Mouse (Mus musculus): ENCODE results near the gene Plekha6. TPM values are rescaled to one million over a fixed set of nuclear protein-coding genes. Genes with fewer than 3 reads are reported as not detected.

The Plekha6 gene
- polyA plus RNA-seq, 1 experiment from 2014 or later: 18.7 TPM

DNA sequence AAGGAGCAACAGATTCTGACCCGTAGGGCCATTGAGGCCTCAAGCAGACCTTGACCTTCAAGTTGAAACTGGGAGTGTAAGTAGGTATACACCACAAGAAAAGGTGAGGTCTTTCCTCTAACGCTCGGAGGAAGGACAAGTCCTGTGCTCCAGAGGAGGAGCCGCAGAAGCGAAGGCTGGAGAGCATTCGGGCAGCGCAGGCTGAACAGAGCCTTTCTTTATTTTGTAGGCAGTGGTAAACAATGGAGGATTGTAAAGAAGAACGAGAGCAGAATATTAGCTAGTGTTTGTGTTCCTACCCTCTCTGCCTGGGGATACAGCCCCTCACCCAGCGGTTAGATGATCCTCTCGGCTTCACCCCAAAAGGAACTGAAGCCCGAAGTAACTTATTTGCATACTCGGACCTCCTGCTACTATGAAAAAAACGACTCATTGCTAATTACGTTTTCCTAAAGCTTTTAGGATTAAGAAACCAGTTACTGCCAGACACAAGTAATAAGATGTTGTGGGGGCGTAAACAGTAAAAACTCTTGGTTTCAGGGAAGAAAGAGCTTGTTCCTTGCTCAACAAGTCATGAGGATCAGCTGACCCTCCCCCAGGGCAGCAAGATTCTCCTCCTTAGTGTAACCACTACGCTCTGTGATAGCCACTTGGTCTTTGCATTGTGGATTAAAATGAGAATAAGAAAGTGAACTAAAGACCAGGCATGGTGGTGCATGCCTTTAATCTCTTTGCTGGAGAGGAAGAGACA, 34.4 kb upstream of the Plekha6 start:
- WGBS: 30% methylated on average over 16 of the region's 16 CpGs
- Histone ChIP-seq H3K9me3 (replicated peaks) (0 out of 2 replicates have a peak, but pooled peaks cover 3% of the 10 kb centered on the region), H3K36me3 (peaks cover 16% of the 10 kb centered on the region; the same call in 1 of the 2 replicates), H3K27me3 (replicated peaks) (no peaks in the 10 kb centered on the region), H3K4me2 (peak overlapping the region; percentile 41), H3K4me3 (no peak overlapping the region), H3K4me1 (replicated peaks) (peaks cover 19% of the 10 kb centered on the region), H3K27ac (ENCODE audit: poor library complexity, severe bottlenecking) (no peak overlapping the region), H3K9ac (no peak overlapping the region)
- ATAC-seq (ENCODE audit: insufficient number of reproducible peaks, low FRiP score): no peak

DNA sequence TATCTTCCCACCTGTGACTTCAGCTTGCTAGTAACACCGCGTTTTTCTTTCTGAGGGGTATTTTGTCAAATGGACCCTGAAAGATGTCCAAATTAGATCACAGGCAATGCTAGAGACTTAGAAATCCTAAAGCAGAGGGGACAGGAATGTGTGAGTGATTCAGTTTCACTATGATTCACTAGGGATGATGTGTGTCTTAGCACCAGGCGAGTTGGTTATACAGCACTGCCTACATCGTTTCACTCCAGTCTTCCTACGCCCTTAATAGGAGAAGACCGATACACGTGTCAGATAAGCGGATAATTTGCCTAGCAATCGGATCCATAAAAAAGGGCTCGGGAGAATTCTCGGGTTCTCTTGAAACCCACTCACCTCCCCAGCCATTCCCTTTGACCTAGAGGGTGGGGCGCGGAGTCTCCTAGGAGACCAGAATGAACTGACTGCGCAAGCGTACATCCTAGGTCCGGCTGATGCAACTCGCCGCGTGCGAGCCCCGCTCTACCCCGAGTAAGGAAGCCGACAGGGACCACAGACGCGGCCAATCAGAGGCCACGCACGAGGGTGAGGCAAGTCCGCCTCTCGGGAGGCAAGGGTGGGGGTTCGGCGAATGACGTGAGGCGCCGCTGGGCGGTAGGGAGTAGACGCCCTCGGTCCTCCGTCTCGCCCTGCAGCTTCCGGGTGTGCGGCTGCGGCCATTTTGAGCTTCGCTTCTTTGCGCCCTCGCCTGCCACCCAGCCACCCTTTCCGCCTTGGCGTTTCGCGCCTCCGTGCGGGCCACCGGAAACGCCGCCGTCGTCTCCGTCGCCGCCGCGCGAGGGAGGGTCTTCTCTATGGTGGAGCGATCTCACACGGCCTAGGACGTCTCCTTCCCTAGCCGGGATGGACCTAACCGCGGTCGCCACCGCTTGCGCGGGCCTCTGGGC, 33.1 kb upstream of the Plekha6 start, which contains the start of gene Ppp1r15b:
Gene Ppp1r15b (plus strand): TSS at position 506 of the 923 bp plus-strand sequence.
- Histone ChIP-seq H3K4me3 (peak within 1 kb of the TSS; percentile 96), H3K27ac (ENCODE audit: poor library complexity, severe bottlenecking) (peak within 1 kb of the TSS; percentile 98), H3K9me3 (replicated peaks) (no peaks in the 10 kb centered on the region), H3K27me3 (replicated peaks) (no peaks in the 10 kb centered on the region), H3K9ac (peak within 1 kb of the TSS; percentile 98), H3K36me3 (peaks cover 19% of the 10 kb centered on the region; the same call in 1 of the 2 replicates), H3K4me2 (peak within 1 kb of the TSS; percentile 99), H3K4me1 (replicated peaks) (peaks cover 29% of the 10 kb centered on the region)
- peak; percentile 99 for ATAC-seq (ENCODE audit: insufficient number of reproducible peaks, low FRiP score)
- under 1% methylated on average over 72 of the region's 72 CpGs for WGBS

DNA sequence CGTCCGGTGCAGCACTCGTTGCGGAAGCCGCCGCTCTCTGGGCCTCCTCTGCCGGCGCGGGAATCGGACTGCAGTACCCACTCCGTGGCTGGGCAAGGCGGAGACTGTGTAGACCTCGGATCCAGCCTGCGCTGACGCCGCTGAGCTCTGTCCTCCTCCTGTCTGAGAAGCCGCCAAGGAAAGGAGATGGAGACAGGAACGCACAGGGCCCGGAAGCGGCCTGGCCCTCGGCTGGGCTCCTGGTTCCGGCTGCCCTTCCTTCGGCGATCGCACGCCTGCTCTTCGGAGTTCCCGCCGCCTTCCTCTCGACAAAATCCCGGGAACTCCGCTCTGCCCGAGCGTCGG, 32.5 kb upstream of the Plekha6 start:
- H3K9ac ChIP-seq: peak overlapping the region; percentile 98
- ATAC-seq (ENCODE audit: insufficient number of reproducible peaks, low FRiP score): no peak; the same call in 1 of the 2 replicates
- no peaks in the 10 kb centered on the region for H3K27me3 ChIP-seq (replicated peaks)
- peaks cover 23% of the 10 kb centered on the region for H3K36me3 ChIP-seq
- peak overlapping the region; percentile 96 for H3K4me3 ChIP-seq
- peak overlapping the region; percentile 98 for H3K27ac ChIP-seq (ENCODE audit: poor library complexity, severe bottlenecking)
- peaks cover 32% of the 10 kb centered on the region for H3K4me1 ChIP-seq (replicated peaks)
- WGBS: under 1% methylated on average over 35 of the region's 35 CpGs
- no peaks in the 10 kb centered on the region for H3K9me3 ChIP-seq (replicated peaks)
- peak overlapping the region; percentile 99 for H3K4me2 ChIP-seq

DNA sequence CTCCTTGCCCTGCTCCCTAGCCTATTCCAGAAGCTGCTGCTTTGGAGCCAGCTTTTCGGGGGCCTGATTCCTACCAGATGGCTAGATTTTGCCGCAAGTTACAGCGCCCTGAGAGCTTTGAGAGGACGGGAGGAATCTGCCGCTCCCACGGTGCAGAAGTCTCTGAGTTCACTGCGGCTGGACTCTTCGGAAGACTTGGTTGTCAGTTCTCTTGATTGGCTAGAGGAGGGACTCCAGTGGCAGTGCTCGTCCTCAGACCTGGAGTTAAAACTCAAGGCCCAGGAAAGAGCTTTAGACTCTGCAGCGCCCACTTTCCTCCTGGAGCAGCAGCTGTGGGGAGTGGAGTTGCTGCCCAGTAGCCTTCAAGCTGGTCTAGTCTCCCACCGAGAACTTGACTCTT, 32.1 kb upstream of the Plekha6 start:
- Histone ChIP-seq H3K36me3 (peaks cover 27% of the 10 kb centered on the region), H3K9ac (peak overlapping the region; percentile 98), H3K4me3 (peak overlapping the region; percentile 96), H3K27ac (ENCODE audit: poor library complexity, severe bottlenecking) (peak overlapping the region; percentile 98), H3K9me3 (replicated peaks) (no peaks in the 10 kb centered on the region), H3K4me1 (replicated peaks) (peaks cover 32% of the 10 kb centered on the region), H3K4me2 (peak overlapping the region; percentile 99), H3K27me3 (replicated peaks) (no peaks in the 10 kb centered on the region)
- no peak for ATAC-seq (ENCODE audit: insufficient number of reproducible peaks, low FRiP score)
- whole genome bisulfite sequencing: under 1% methylated on average over 11 of the region's 11 CpGs

DNA sequence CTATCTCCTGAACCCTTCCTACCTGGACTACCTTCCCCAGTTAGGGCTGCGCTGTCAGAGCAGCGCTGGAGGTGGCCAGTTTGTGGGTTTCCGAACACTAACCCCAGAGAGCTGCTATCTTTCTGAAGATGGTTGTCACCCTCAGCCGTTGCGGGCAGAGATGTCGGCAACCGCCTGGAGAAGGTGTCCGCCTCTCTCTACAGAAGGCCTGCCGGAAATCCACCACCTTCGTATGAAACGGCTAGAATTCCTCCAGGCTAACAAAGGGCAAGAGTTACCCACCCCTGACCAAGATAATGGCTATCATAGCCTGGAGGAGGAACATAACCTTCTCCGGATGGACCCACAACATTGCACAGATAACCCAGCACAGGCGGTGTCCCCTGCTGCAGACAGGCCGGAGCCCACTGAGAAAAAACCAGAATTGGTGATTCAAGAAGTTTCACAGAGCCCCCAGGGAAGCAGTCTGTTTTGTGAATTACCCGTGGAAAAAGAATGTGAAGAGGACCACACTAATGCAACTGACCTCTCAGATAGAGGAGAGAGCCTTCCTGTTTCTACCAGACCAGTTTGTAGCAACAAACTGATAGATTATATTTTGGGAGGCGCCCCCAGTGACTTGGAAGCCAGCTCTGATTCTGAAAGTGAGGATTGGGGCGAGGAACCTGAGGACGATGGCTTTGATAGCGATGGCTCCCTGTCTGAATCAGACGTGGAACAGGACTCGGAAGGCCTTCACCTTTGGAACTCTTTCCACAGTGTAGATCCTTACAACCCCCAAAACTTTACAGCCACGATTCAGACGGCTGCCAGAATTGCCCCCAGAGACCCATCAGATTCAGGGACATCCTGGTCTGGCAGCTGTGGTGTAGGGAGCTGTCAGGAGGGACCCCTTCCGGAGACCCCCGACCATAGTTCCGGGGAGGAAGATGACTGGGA, 31.4 kb upstream of the Plekha6 start:
- Histone ChIP-seq H3K9me3 (replicated peaks) (no peaks in the 10 kb centered on the region), H3K36me3 (peaks cover 34% of the 10 kb centered on the region), H3K4me1 (replicated peaks) (peaks cover 32% of the 10 kb centered on the region), H3K9ac (peak overlapping the region; percentile 98), H3K27me3 (replicated peaks) (no peaks in the 10 kb centered on the region), H3K4me3 (peak overlapping the region; percentile 96), H3K4me2 (peak overlapping the region; percentile 99), H3K27ac (ENCODE audit: poor library complexity, severe bottlenecking) (peak overlapping the region; percentile 98)
- 5% methylated on average over 26 of the region's 26 CpGs for WGBS
- ATAC-seq (ENCODE audit: insufficient number of reproducible peaks, low FRiP score): no peak

DNA sequence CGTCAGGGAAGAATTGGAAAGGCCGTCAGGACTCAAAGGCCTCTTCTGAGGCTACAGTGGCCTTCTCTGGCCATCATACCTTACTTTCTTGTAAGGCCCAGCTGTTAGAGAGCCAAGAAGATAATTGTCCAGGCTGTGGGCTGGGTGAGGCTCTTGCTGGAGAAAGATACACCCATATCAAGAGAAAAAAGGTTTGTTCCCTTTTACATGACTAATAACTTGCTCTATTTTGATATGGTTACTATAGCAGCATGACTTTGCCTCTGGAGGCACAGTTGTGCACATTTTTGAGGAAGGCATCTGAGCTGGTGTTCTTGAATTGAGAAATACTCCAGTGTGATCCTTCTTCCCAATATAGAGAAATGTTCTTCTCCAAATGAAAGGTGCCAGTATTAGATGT, 30.6 kb upstream of the Plekha6 start:
- peak overlapping the region; percentile 96 for H3K4me3 ChIP-seq
- ATAC-seq (ENCODE audit: insufficient number of reproducible peaks, low FRiP score): no peak
- peak overlapping the region; percentile 99 for H3K4me2 ChIP-seq
- peaks cover 41% of the 10 kb centered on the region for H3K36me3 ChIP-seq
- no peaks in the 10 kb centered on the region for H3K9me3 ChIP-seq (replicated peaks)
- H3K4me1 ChIP-seq (replicated peaks): peaks cover 32% of the 10 kb centered on the region
- H3K27ac ChIP-seq (ENCODE audit: poor library complexity, severe bottlenecking): peak overlapping the region; percentile 98; the same call in 1 of the 2 replicates
- WGBS: 7% methylated on average over 2 of the region's 2 CpGs
- no peaks in the 10 kb centered on the region for H3K27me3 ChIP-seq (replicated peaks)
- H3K9ac ChIP-seq: peak overlapping the region; percentile 98

DNA sequence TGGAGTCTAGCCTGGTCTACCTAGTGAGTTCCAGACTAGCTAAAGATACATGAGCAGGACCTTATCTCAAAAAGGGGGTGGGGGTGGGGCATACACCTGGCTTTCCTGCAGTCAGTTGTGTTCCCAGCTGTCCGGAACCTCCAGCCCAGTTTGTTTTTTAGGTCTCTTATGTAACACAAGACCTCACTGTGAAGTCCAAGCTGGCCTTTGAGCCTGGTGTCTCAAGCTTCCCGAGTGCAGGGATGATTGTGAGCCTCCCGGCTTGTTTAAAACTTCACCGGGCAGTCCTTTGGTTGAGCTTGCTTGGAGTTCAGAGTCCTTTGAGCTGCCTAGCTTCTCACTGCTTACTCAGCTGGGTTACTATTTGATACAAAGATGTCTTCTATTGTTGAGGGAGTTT, 29.9 kb upstream of the Plekha6 start:
- peaks cover 48% of the 10 kb centered on the region for H3K36me3 ChIP-seq
- 8% methylated on average over 4 of the region's 4 CpGs for WGBS
- H3K4me1 ChIP-seq (replicated peaks): peaks cover 32% of the 10 kb centered on the region

DNA sequence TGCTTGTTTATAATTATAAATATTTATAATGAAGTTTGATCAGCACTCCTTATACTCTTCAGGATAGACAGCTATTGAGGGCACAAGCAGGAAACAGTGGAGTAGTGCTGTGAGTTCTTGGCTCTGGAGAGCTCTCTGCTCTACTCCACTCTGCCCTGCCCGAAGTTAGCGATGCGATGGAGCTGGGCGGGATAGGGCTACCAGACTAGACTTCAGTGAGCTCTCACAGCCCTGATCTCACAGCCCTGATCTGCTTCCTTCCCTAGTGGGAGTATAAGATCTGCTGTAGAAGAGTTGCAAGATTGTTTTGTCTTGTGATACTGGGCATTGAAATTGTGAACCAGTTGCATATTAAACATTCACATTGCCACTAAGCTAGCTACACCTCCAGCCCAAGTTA, 29.1 kb upstream of the Plekha6 start:
- no peak for ATAC-seq (ENCODE audit: insufficient number of reproducible peaks, low FRiP score)
- Histone ChIP-seq H3K9me3 (replicated peaks) (no peaks in the 10 kb centered on the region), H3K4me1 (replicated peaks) (peaks cover 32% of the 10 kb centered on the region), H3K4me2 (peak overlapping the region; percentile 99), H3K9ac (peak overlapping the region; percentile 98), H3K27me3 (replicated peaks) (no peaks in the 10 kb centered on the region), H3K36me3 (peaks cover 54% of the 10 kb centered on the region), H3K27ac (ENCODE audit: poor library complexity, severe bottlenecking) (no peak overlapping the region), H3K4me3 (peak overlapping the region; percentile 96)
- WGBS: 3% methylated on average over 4 of the region's 4 CpGs

More for the DNA sequence above, 29.9 kb upstream of the Plekha6 start:
- peak overlapping the region; percentile 96 for H3K4me3 ChIP-seq
- H3K27ac ChIP-seq (ENCODE audit: poor library complexity, severe bottlenecking): peak overlapping the region; percentile 12; the same call in 1 of the 2 replicates
- no peak for ATAC-seq (ENCODE audit: insufficient number of reproducible peaks, low FRiP score)
- peak overlapping the region; percentile 99 for H3K4me2 ChIP-seq
- no peaks in the 10 kb centered on the region for H3K27me3 ChIP-seq (replicated peaks)
- H3K9me3 ChIP-seq (replicated peaks): no peaks in the 10 kb centered on the region
- H3K9ac ChIP-seq: peak overlapping the region; percentile 98

DNA sequence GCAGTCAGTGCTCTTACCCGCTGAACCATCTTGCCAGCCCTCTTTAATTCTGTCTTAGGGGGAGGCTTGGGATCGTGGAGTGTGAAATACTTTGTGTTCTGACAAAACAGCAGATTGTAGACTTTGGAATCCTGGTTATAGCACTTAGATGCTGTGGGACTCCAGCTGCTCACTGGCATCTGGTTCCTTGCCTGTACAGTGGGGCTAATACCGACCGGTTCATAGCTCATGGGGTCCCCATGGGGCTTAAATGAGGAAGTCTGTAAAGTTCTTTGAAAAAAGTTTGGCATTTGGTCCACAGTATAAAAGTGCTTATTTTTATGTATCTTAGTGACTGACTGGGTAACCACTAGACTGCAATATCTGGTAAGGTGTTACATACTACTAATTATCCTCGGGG, 28.2 kb upstream of the Plekha6 start:
- peak overlapping the region; percentile 35; the same call in 1 of the 2 replicates for H3K9ac ChIP-seq
- H3K36me3 ChIP-seq: peaks cover 63% of the 10 kb centered on the region
- peak overlapping the region; percentile 99 for H3K4me2 ChIP-seq
- no peaks in the 10 kb centered on the region for H3K27me3 ChIP-seq (replicated peaks)
- H3K9me3 ChIP-seq (replicated peaks): no peaks in the 10 kb centered on the region
- no peak overlapping the region for H3K27ac ChIP-seq (ENCODE audit: poor library complexity, severe bottlenecking)
- peaks cover 28% of the 10 kb centered on the region for H3K4me1 ChIP-seq (replicated peaks)
- no peak for ATAC-seq (ENCODE audit: insufficient number of reproducible peaks, low FRiP score)
- peak overlapping the region; percentile 96; the same call in 1 of the 2 replicates for H3K4me3 ChIP-seq
- 66% methylated on average over 5 of the region's 5 CpGs for WGBS

DNA sequence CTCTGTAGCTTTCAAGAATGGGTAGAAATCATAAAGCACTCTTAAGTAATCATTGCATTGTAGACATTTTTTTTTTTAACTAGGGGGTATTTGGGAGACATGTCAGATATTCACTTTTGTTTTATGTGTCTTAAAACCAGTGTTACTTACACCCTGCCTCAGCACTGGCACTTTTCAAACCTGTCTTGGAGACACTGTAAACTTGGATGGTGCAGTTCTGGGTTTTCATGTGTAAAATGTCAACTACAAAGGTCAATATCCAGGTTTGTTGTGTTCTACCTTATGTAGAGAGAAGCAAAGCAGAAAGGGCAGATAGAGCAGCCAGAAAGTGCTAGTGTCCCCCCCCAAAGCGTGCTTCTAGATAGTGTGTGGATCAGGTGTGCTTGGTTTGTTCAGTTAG, 25.6 kb upstream of the Plekha6 start:
- H3K4me1 ChIP-seq (replicated peaks): peaks cover 18% of the 10 kb centered on the region
- WGBS: 90% methylated on average over 1 of the region's 1 CpGs
- H3K27me3 ChIP-seq (replicated peaks): no peaks in the 10 kb centered on the region
- H3K27ac ChIP-seq (ENCODE audit: poor library complexity, severe bottlenecking): no peak overlapping the region
- no peak for ATAC-seq (ENCODE audit: insufficient number of reproducible peaks, low FRiP score)
- no peaks in the 10 kb centered on the region for H3K9me3 ChIP-seq (replicated peaks)
- no peak overlapping the region for H3K4me2 ChIP-seq
- peaks cover 64% of the 10 kb centered on the region for H3K36me3 ChIP-seq
- H3K4me3 ChIP-seq: no peak overlapping the region
- H3K9ac ChIP-seq: no peak overlapping the region

All from heart, embryonic 12.5 days (tissue).